Mouse (Mus musculus) hindbrain, postnatal 0 days (tissue): ENCODE measurements at regions not wholly inside any gene's neighbourhood (a gene's known extent, or its start where the extent isn't known, plus 50 kb on each side); places are given as distances from the start of the nearest gene placed in this dataset.

ENCODE experiments used
- ATAC-seq: fragments of 200-750 bp; cut with Nextera tagmentation; 2 replicates; pipeline ENCODE4 v1.8.0; 2017; ENCODE audit warnings: mild to moderate bottlenecking, moderate TSS enrichment, moderate library complexity
- DNase-seq: peaks from one replicate; pipeline ENCODE4 v3.0.0-alpha.2; 2015; ENCODE audit warnings: low spot score
- H3K27ac ChIP-seq: fragments of 300-500 bp; sonication (generic); 2 replicates; pipeline ENCODE4 v1.5.1; 2014; ENCODE audit warnings: mild to moderate bottlenecking
- H3K27me3 ChIP-seq: fragments of 300-500 bp; sonication (generic); 2 replicates; pipeline ENCODE4 v1.6.1; 2014; ENCODE audit warnings: low read length, mixed read lengths; ENCODE audit not compliant: insufficient read depth
- H3K36me3 ChIP-seq: fragments of 300-500 bp; sonication (generic); 2 replicates; pipeline ENCODE4 v1.6.1; 2014; ENCODE audit warnings: low read length, mixed read lengths; ENCODE audit not compliant: insufficient read depth
- H3K4me1 ChIP-seq: fragments of 300-500 bp; sonication (generic); 2 replicates; pipeline ENCODE4 v1.6.1; 2014; ENCODE audit warnings: antibody characterized with exemption, low read length, mixed read lengths; ENCODE audit not compliant: insufficient read depth
- H3K4me2 ChIP-seq: fragments of 300-500 bp; sonication (generic); 2 replicates; pipeline ENCODE4 v1.6.1; 2014; ENCODE audit warnings: low read depth, mild to moderate bottlenecking, low read length, moderate library complexity, mixed read lengths
- H3K4me3 ChIP-seq: fragments of 300-500 bp; sonication (generic); 2 replicates; pipeline ENCODE4 v1.5.1; 2014; ENCODE audit warnings: low read length
- H3K9ac ChIP-seq: fragments of 300-500 bp; sonication (generic); replicated peaks from 2 replicates; pipeline ENCODE4 v1.6.1; 2014; ENCODE audit warnings: mild to moderate bottlenecking, low read length, moderate library complexity, mixed read lengths
- H3K9me3 ChIP-seq: fragments of 300-500 bp; sonication (generic); 2 replicates; pipeline ENCODE4 v1.6.1; 2016; ENCODE audit warnings: low read length, mixed read lengths
- CTCF ChIP-seq: IDR thresholded peaks from 2 replicates; pipeline ENCODE4 v1.5.1; 2016; ENCODE audit warnings: antibody characterized with exemption, control low read depth, low read depth
- WGBS: fragments of 180-500 bp; shearing (Covaris S2); extraction: QIAGEN DNeasy Blood & Tissue Kit; methylation state at CpG from one replicate; pipeline ENCODE4 v1.1.7; 2014; 5-methylcytosine and 5-hydroxymethylcytosine counted together

- no peak for DNase-seq
- Histone ChIP-seq H3K27me3 (no peaks in the 10 kb centered on the region), H3K4me2 (no peak overlapping the region), H3K9me3 (no peaks in the 10 kb centered on the region), H3K4me1 (peaks cover 11% of the 10 kb centered on the region; the same call in 1 of the 2 replicates), H3K36me3 (no peaks in the 10 kb centered on the region), H3K4me3 (no peak overlapping the region), H3K27ac (no peak overlapping the region), H3K9ac (no peak overlapping the region)
- TF ChIP-seq CTCF = no peak
- ATAC-seq = no peak
- 94% methylated on average over 8 of the region's 8 CpGs for WGBS
Measured at GRCm38 (mm10) chr19:57541693-57542314, 69.0 kb upstream of the Atrnl1 start.

- Histone ChIP-seq H3K36me3 (no peaks in the 10 kb centered on the region), H3K9ac (no peak overlapping the region), H3K4me1 (peaks cover 11% of the 10 kb centered on the region; the same call in 1 of the 2 replicates), H3K27ac (no peak overlapping the region), H3K4me2 (no peak overlapping the region), H3K9me3 (no peaks in the 10 kb centered on the region), H3K27me3 (no peaks in the 10 kb centered on the region), H3K4me3 (no peak overlapping the region)
- 95% methylated on average over 5 of the region's 5 CpGs for WGBS
- TF ChIP-seq CTCF = no peak
- DNase-seq = no peak
- ATAC-seq = no peak
Measured at GRCm38 (mm10) chr19:57542506-57542905, 68.3 kb upstream of the Atrnl1 start.

- no peak overlapping the region; the same call in 1 of the 2 replicates for H3K4me3 ChIP-seq
- H3K27me3 ChIP-seq = no peaks in the 10 kb centered on the region
- H3K9ac ChIP-seq = 0 out of 2 replicates have a peak overlapping the region, but pooled peaks have one; percentile 1
- peak; percentile 86 for ATAC-seq
- peak overlapping the region; percentile 42 for H3K4me2 ChIP-seq
- peak overlapping the region; percentile 58 for H3K27ac ChIP-seq
- H3K9me3 ChIP-seq = no peaks in the 10 kb centered on the region
- 9% methylated on average over 13 of the region's 13 CpGs for WGBS
- TF ChIP-seq CTCF = peak; percentile 68
- no peaks in the 10 kb centered on the region for H3K36me3 ChIP-seq
- DNase-seq = peak; percentile 87
- H3K4me1 ChIP-seq = peaks cover 11% of the 10 kb centered on the region; the same call in 1 of the 2 replicates
Measured at GRCm38 (mm10) chr19:57543681-57544214, 67.1 kb upstream of the Atrnl1 start.

GRCm38 (mm10) chr19:57544229-57544879 is 66.5 kb upstream of the Atrnl1 start:
- Histone ChIP-seq H3K9me3 (no peaks in the 10 kb centered on the region), H3K9ac (0 out of 2 replicates have a peak overlapping the region, but pooled peaks have one; percentile 13), H3K36me3 (no peaks in the 10 kb centered on the region), H3K4me1 (peaks cover 11% of the 10 kb centered on the region; the same call in 1 of the 2 replicates), H3K4me2 (peak overlapping the region; percentile 42), H3K4me3 (no peak overlapping the region), H3K27me3 (no peaks in the 10 kb centered on the region), H3K27ac (peak overlapping the region; percentile 58)
- TF ChIP-seq CTCF = no peak
- no peak for DNase-seq
- WGBS = 50% methylated on average over 17 of the region's 17 CpGs
- no peak for ATAC-seq

- H3K4me1 ChIP-seq = peaks cover 11% of the 10 kb centered on the region; the same call in 1 of the 2 replicates
- H3K27ac ChIP-seq = no peak overlapping the region
- no peak for TF ChIP-seq CTCF
- H3K36me3 ChIP-seq = no peaks in the 10 kb centered on the region
- no peaks in the 10 kb centered on the region for H3K27me3 ChIP-seq
- ATAC-seq (no peak), DNase-seq (no peak)
- no peaks in the 10 kb centered on the region for H3K9me3 ChIP-seq
- no peak overlapping the region for H3K4me2 ChIP-seq
- 84% methylated on average over 2 of the region's 2 CpGs for WGBS
- H3K4me3 ChIP-seq = no peak overlapping the region
- H3K9ac ChIP-seq = no peak overlapping the region
Measured at GRCm38 (mm10) chr19:57545071-57545470, 65.8 kb upstream of the Atrnl1 start.

GRCm38 (mm10) chr19:57546039-57546438 is 64.8 kb upstream of the Atrnl1 start:
- H3K4me3 ChIP-seq = no peak overlapping the region
- H3K9ac ChIP-seq = no peak overlapping the region
- no peaks in the 10 kb centered on the region for H3K9me3 ChIP-seq
- no peaks in the 10 kb centered on the region for H3K27me3 ChIP-seq
- ATAC-seq = no peak
- H3K27ac ChIP-seq = no peak overlapping the region
- TF ChIP-seq CTCF = no peak
- no peak for DNase-seq
- peaks cover 11% of the 10 kb centered on the region; the same call in 1 of the 2 replicates for H3K4me1 ChIP-seq
- no peak overlapping the region for H3K4me2 ChIP-seq
- H3K36me3 ChIP-seq = no peaks in the 10 kb centered on the region
- 79% methylated on average over 2 of the region's 2 CpGs for WGBS

DNA sequence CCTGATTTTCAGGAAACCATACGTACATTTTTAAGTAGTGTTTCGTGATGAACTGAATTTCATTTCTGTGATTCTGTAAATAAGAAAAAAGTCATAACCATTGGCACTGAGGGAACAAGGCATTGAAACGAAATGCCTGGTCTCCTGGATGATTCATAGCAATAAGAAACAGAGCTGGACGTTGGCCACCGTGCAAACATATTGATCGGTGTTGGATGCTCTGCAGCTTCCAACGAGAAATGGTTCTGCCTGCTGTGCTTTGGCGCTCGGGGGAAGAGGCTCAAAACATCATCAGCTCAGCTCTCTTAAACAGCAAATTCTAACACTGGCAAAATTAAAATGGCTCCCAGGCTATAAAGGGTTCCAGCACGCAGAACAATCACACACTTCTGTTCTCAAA is 64.3 kb upstream of the Atrnl1 start:
- ATAC-seq = no peak
- H3K27ac ChIP-seq = no peak overlapping the region

More for the DNA sequence above, 64.3 kb upstream of the Atrnl1 start:
- no peak overlapping the region for H3K4me3 ChIP-seq
- WGBS = 62% methylated on average over 10 of the region's 10 CpGs
- H3K9ac ChIP-seq = no peak overlapping the region
- no peaks in the 10 kb centered on the region for H3K36me3 ChIP-seq
- DNase-seq = peak; percentile 33
- H3K4me1 ChIP-seq = peaks cover 11% of the 10 kb centered on the region; the same call in 1 of the 2 replicates
- no peak overlapping the region for H3K4me2 ChIP-seq
- no peaks in the 10 kb centered on the region for H3K27me3 ChIP-seq
- no peak for TF ChIP-seq CTCF
- H3K9me3 ChIP-seq = no peaks in the 10 kb centered on the region
